Comparison of ENCODE assay signal across 10 mouse cellular contexts in genomic region chr13:83066115-83066753, GRCm38 (mm10).
A peak's percentile ranks its signal among the peaks of the same experiment; 100 is the strongest.
DNase-seq lines count a peak whose midpoint lies in the region; ATAC-seq and TF ChIP-seq lines count a peak whose summit lies in the region.
"Had no signal": no experiment of that assay in that cellular context is flagged by ENCODE, and none has a peak within 500 bp of the region (broad histone marks: within the 10 kb centered on the region; RNA-seq: fewer than 3 reads in every experiment).

No protein-coding gene starts in this region.

- H3K9ac ChIP-seq in MEL (ENCODE audit: control insufficient read depth, low read depth, low read length, poor library complexity, severe bottlenecking) = peak overlapping the region; percentile 66
- H3K9ac ChIP-seq: hindbrain, embryonic 15.5 days had no signal

- peaks cover 3 to 5% of the 10 kb centered on the region in 2 experiments for H3K4me1 ChIP-seq in MEL (ENCODE audit: control insufficient read depth in 1 of 2, insufficient read depth in 2 of 2, low read length in 2 of 2)
- H3K4me1 ChIP-seq: hindbrain, embryonic 15.5 days had no signal

- H3K4me3 ChIP-seq in MEL (ENCODE audit: control insufficient read depth in 1 of 2, insufficient read depth in 1 of 2, low read depth in 2 of 2, low read length in 2 of 2) = peak overlapping the region; percentile 36 to 65
- H3K4me3 ChIP-seq: hindbrain, embryonic 15.5 days; megakaryocyte, embryonic 14.5 days had no signal

- no peaks in the 10 kb centered on the region for H3K79me2 ChIP-seq in MEL (ENCODE audit: control insufficient read depth, insufficient read depth, low read length, poor library complexity)

- no peak for TF ChIP-seq RAD21 in MEL (IDR thresholded peaks at IDR 0.05; ENCODE audit: low read depth, low read length)

- ATAC-seq in megakaryocyte, adult 5-6 weeks (ENCODE audit: poor library complexity, severe bottlenecking) = peak; percentile 44

- no peaks in the 10 kb centered on the region for H3K9me3 ChIP-seq in MEL (replicated peaks; ENCODE audit: insufficient read depth, low read length)
- H3K9me3 ChIP-seq: hindbrain, embryonic 15.5 days; megakaryocyte, embryonic 14.5 days had no signal

- peak; percentile 61 to 67 for TF ChIP-seq EP300 in MEL (IDR thresholded peaks at IDR 0.05; ENCODE audit: low read depth in 1 of 2, low read length in 2 of 2)

- TF ChIP-seq POLR2A in MEL (IDR thresholded peaks at IDR 0.05; ENCODE audit: control insufficient read depth in 1 of 2, insufficient read depth in 1 of 2, low read depth in 1 of 2, low read length in 2 of 2, poor library complexity in 1 of 2) = no peak

- peak overlapping the region; percentile 43 for H3K27ac ChIP-seq in MEL (ENCODE audit: control insufficient read depth, low read depth, low read length)
- H3K27ac ChIP-seq: hindbrain, embryonic 15.5 days had no signal

- peak; percentile 4 for DNase-seq in kidney, postnatal 10 days
- no peak for DNase-seq in kidney, adult 8-10 months
- peak; percentile 77 to 84 for DNase-seq in B cell, adult 2 months
- DNase-seq in MEL (ENCODE audit: low read depth, low spot score) = peak; percentile 87
- no peak for DNase-seq in neural tube, embryonic 10.5 days (ENCODE audit: extremely low spot score, low spot score)
- DNase-seq in retina, embryonic 14.5 days (ENCODE audit: low spot score) = no peak
- DNase-seq: cerebellum, adult 11 months had no signal

- peaks cover 0 to 7% of the 10 kb centered on the region in 2 experiments; a peak in 2 of 4 replicates for H3K36me3 ChIP-seq in MEL (ENCODE audit: control insufficient read depth in 1 of 2, insufficient read depth in 2 of 2, low read length in 2 of 2)
- H3K36me3 ChIP-seq: hindbrain, embryonic 15.5 days had no signal

- no peaks in the 10 kb centered on the region for H3K27me3 ChIP-seq in MEL (ENCODE audit: control insufficient read depth in 1 of 2, insufficient read depth in 2 of 2, low read length in 2 of 2)
- H3K27me3 ChIP-seq: hindbrain, embryonic 15.5 days; megakaryocyte, embryonic 14.5 days had no signal

- no peak for TF ChIP-seq CTCF in MEL (IDR thresholded peaks at IDR 0.05 in 2 of 3, conservative IDR thresholded peaks at IDR 0.05 in 1 of 3; ENCODE audit: control insufficient read depth in 1 of 3, insufficient read depth in 1 of 3, low read depth in 2 of 3, low read length in 3 of 3, poor library complexity in 1 of 3, severe bottlenecking in 1 of 3)

TF ChIP-seq in MEL, 35 proteins besides CTCF, POLR2A, EP300 and RAD21:
- TF ChIP-seq MEF2A (IDR thresholded peaks at IDR 0.05; ENCODE audit: extremely low read depth, insufficient replicate concordance, low read depth, low read length, poor library complexity, severe bottlenecking) (no peak), RCOR1 (IDR thresholded peaks at IDR 0.05; ENCODE audit: low read depth, low read length) (0 out of 2 replicates have a peak, but pooled peaks have one; percentile 16), JUND (IDR thresholded peaks at IDR 0.05; ENCODE audit: low read depth, low read length) (no peak), GABPA (IDR thresholded peaks at IDR 0.05; ENCODE audit: low read depth, low read length) (no peak), ZNF384 (IDR thresholded peaks at IDR 0.05; ENCODE audit: low read depth, low read length) (peak; percentile 74), SIN3A (IDR thresholded peaks at IDR 0.05; ENCODE audit: low read length) (peak; percentile 36), HCFC1 (IDR thresholded peaks at IDR 0.05; ENCODE audit: low read depth, low read length) (no peak), CHD2 (IDR thresholded peaks at IDR 0.05; ENCODE audit: low read length) (peak; percentile 69), ETS1 (IDR thresholded peaks at IDR 0.05; ENCODE audit: low read depth, low read length) (peak; percentile 75), TBP (IDR thresholded peaks at IDR 0.05; ENCODE audit: low read depth, low read length) (no peak), MYC (IDR thresholded peaks at IDR 0.05; ENCODE audit: low read depth, low read length) (peak; percentile 40; the same call in 1 of the 2 replicates), SMC3 (IDR thresholded peaks at IDR 0.05; ENCODE audit: low read depth, low read length) (no peak), MAFK (IDR thresholded peaks at IDR 0.05; ENCODE audit: borderline replicate concordance, low read depth, low read length) (peak; percentile 44; the same call in 1 of the 2 replicates), USF2 (IDR thresholded peaks at IDR 0.05; ENCODE audit: borderline replicate concordance in 1 of 2, insufficient read depth in 1 of 2, low read depth in 1 of 2, low read length in 2 of 2) (no peak), ZMIZ1 (IDR thresholded peaks at IDR 0.05; ENCODE audit: low read depth, low read length) (no peak), TCF12 (IDR thresholded peaks at IDR 0.05; ENCODE audit: low read depth, low read length) (peak; percentile 6; the same call in 1 of the 2 replicates), MAX (IDR thresholded peaks at IDR 0.05; ENCODE audit: low read length) (0 out of 2 replicates have a peak, but pooled peaks have one; percentile 27), BHLHE40 (IDR thresholded peaks at IDR 0.05; ENCODE audit: borderline replicate concordance, low read depth, low read length) (peak; percentile 64), ZKSCAN1 (IDR thresholded peaks at IDR 0.05; ENCODE audit: low read depth, low read length) (no peak; the same call in 1 of the 2 replicates), POLR2AphosphoS5 (IDR thresholded peaks at IDR 0.05; ENCODE audit: borderline replicate concordance, low read depth, low read length) (no peak)

Comparison
In these comparisons a context has a peak if more than half of its experiments do, and no peak if none do; other contexts are left out.
1. DNase-seq: peak in kidney, postnatal 10 days (single experiment), B cell, adult 2 months (2 of 2) and MEL (single experiment); none in kidney, adult 8-10 months (0 of 2), neural tube, embryonic 10.5 days (single experiment) and retina, embryonic 14.5 days (single experiment).